Mouse (Mus musculus): ENCODE results near the gene Riox1. TPM values are rescaled to one million over a fixed set of nuclear protein-coding genes. Genes with fewer than 3 reads are reported as not detected.
"Not testable (repeated sequence)": the region's sequence is repeated elsewhere in the genome, so short reads cannot be mapped to it uniquely, and the experiment has no call there.

The Riox1 gene
- polyA plus RNA-seq, 1 experiment from 2014 or later = 8.3 TPM

- ATAC-seq (ENCODE audit: extremely low read depth, insufficient number of reproducible peaks, low FRiP score, low TSS enrichment) = no peak
- Histone ChIP-seq H3K4me1 (peaks cover 70% of the 10 kb centered on the region), H3K27me3 (replicated peaks) (no peaks in the 10 kb centered on the region), H3K4me2 (peak overlapping the region; percentile 57), H3K27ac (replicated peaks) (peak overlapping the region; percentile 82), H3K4me3 (peak overlapping the region; percentile 20; the same call in 1 of the 2 replicates), H3K9me3 (no peaks in the 10 kb centered on the region), H3K36me3 (no peaks in the 10 kb centered on the region), H3K9ac (peak overlapping the region; percentile 67)
- WGBS = 31% methylated on average over 7 of the region's 7 CpGs
These were observed 25.2 kb upstream of the Riox1 start for GRCm38 (mm10) chr12:83925160-83925703.

GRCm38 (mm10) chr12:83926061-83926460 is 24.3 kb upstream of the Riox1 start:
- Histone ChIP-seq H3K4me2 (no peak overlapping the region), H3K36me3 (no peaks in the 10 kb centered on the region), H3K4me3 (no peak overlapping the region), H3K4me1 (peaks cover 64% of the 10 kb centered on the region), H3K9me3 (no peaks in the 10 kb centered on the region), H3K27ac (replicated peaks) (no peak overlapping the region), H3K9ac (no peak overlapping the region), H3K27me3 (replicated peaks) (no peaks in the 10 kb centered on the region)
- ATAC-seq (ENCODE audit: extremely low read depth, insufficient number of reproducible peaks, low FRiP score, low TSS enrichment) = no peak
- 57% methylated on average over 2 of the region's 2 CpGs for WGBS

- no peaks in the 10 kb centered on the region for H3K27me3 ChIP-seq (replicated peaks)
- 52% methylated on average over 4 of the region's 4 CpGs for WGBS
- H3K4me2 ChIP-seq = no peak overlapping the region
- H3K27ac ChIP-seq (replicated peaks) = 0 out of 2 replicates have a peak overlapping the region, but pooled peaks have one; percentile 55
- ATAC-seq (ENCODE audit: extremely low read depth, insufficient number of reproducible peaks, low FRiP score, low TSS enrichment) = no peak
- peaks cover 64% of the 10 kb centered on the region for H3K4me1 ChIP-seq
- H3K9ac ChIP-seq = no peak overlapping the region
- H3K4me3 ChIP-seq = no peak overlapping the region
- no peaks in the 10 kb centered on the region for H3K36me3 ChIP-seq
- no peaks in the 10 kb centered on the region for H3K9me3 ChIP-seq
These were observed 22.7 kb upstream of the Riox1 start for GRCm38 (mm10) chr12:83927747-83928146.

- 11% methylated on average over 2 of the region's 2 CpGs for WGBS
- Histone ChIP-seq H3K4me3 (no peak overlapping the region), H3K4me1 (peaks cover 49% of the 10 kb centered on the region), H3K9ac (no peak overlapping the region), H3K27ac (replicated peaks) (peak overlapping the region; percentile 55), H3K9me3 (0 out of 2 replicates have a peak, but pooled peaks cover under 1% of the 10 kb centered on the region), H3K27me3 (replicated peaks) (no peaks in the 10 kb centered on the region), H3K4me2 (no peak overlapping the region), H3K36me3 (no peaks in the 10 kb centered on the region)
- no peak for ATAC-seq (ENCODE audit: extremely low read depth, insufficient number of reproducible peaks, low FRiP score, low TSS enrichment)
These were observed 21.1 kb upstream of the Riox1 start for GRCm38 (mm10) chr12:83929186-83929804.

GRCm38 (mm10) chr12:83937600-83937999 is 12.8 kb upstream of the Riox1 start:
- H3K27me3 ChIP-seq (replicated peaks) = no peaks in the 10 kb centered on the region

GRCm38 (mm10) chr12:83938592-83938991 is 11.8 kb upstream of the Riox1 start:
- not testable (repeated sequence) for H3K4me3 ChIP-seq; ATAC-seq (ENCODE audit: extremely low read depth, insufficient number of reproducible peaks, low FRiP score, low TSS enrichment); H3K9ac ChIP-seq; H3K27me3 ChIP-seq (replicated peaks); H3K36me3 ChIP-seq; H3K4me2 ChIP-seq; H3K4me1 ChIP-seq; H3K9me3 ChIP-seq; H3K27ac ChIP-seq (replicated peaks)
- WGBS = 26% methylated on average over 1 of the region's 1 CpGs

More at GRCm38 (mm10) chr12:83937600-83937999, 12.8 kb upstream of the Riox1 start:
- H3K36me3 ChIP-seq = no peaks in the 10 kb centered on the region
- peaks cover 2% of the 10 kb centered on the region; the same call in 1 of the 2 replicates for H3K4me1 ChIP-seq
- no peak overlapping the region for H3K4me2 ChIP-seq
- no peak overlapping the region for H3K4me3 ChIP-seq
- ATAC-seq (ENCODE audit: extremely low read depth, insufficient number of reproducible peaks, low FRiP score, low TSS enrichment) = no peak
- 0 out of 2 replicates have a peak, but pooled peaks cover 4% of the 10 kb centered on the region for H3K9me3 ChIP-seq
- H3K27ac ChIP-seq (replicated peaks) = no peak overlapping the region
- H3K9ac ChIP-seq = no peak overlapping the region
- 49% methylated on average over 10 of the region's 10 CpGs for WGBS

GRCm38 (mm10) chr12:83939332-83939731 is 11.1 kb upstream of the Riox1 start:
- ATAC-seq (ENCODE audit: extremely low read depth, insufficient number of reproducible peaks, low FRiP score, low TSS enrichment) = no peak
- no peaks in the 10 kb centered on the region for H3K27me3 ChIP-seq (replicated peaks)
- no peaks in the 10 kb centered on the region for H3K4me1 ChIP-seq
- no peak overlapping the region for H3K4me3 ChIP-seq
- no peak overlapping the region for H3K9ac ChIP-seq
- H3K4me2 ChIP-seq = no peak overlapping the region
- WGBS = 71% methylated on average over 2 of the region's 2 CpGs
- H3K36me3 ChIP-seq = no peaks in the 10 kb centered on the region
- H3K9me3 ChIP-seq = 0 out of 2 replicates have a peak, but pooled peaks cover 3% of the 10 kb centered on the region
- H3K27ac ChIP-seq (replicated peaks) = no peak overlapping the region

- Histone ChIP-seq H3K27ac (replicated peaks) (no peak overlapping the region), H3K27me3 (replicated peaks) (no peaks in the 10 kb centered on the region), H3K4me2 (no peak overlapping the region), H3K9ac (no peak overlapping the region), H3K4me3 (no peak overlapping the region), H3K9me3 (no peaks in the 10 kb centered on the region), H3K4me1 (no peaks in the 10 kb centered on the region), H3K36me3 (no peaks in the 10 kb centered on the region)
- WGBS = 70% methylated on average over 4 of the region's 4 CpGs
- no peak for ATAC-seq (ENCODE audit: extremely low read depth, insufficient number of reproducible peaks, low FRiP score, low TSS enrichment)
These were observed 10.4 kb upstream of the Riox1 start for GRCm38 (mm10) chr12:83940031-83940430.

- H3K36me3 ChIP-seq = no peaks in the 10 kb centered on the region
- H3K4me2 ChIP-seq = no peak overlapping the region
- no peaks in the 10 kb centered on the region for H3K27me3 ChIP-seq (replicated peaks)
- H3K27ac ChIP-seq (replicated peaks) = no peak overlapping the region
- WGBS = 65% methylated on average over 3 of the region's 3 CpGs
- no peaks in the 10 kb centered on the region for H3K9me3 ChIP-seq
- ATAC-seq (ENCODE audit: extremely low read depth, insufficient number of reproducible peaks, low FRiP score, low TSS enrichment) = no peak
- no peak overlapping the region for H3K9ac ChIP-seq
- H3K4me1 ChIP-seq = 0 out of 2 replicates have a peak, but pooled peaks cover 2% of the 10 kb centered on the region
- H3K4me3 ChIP-seq = no peak overlapping the region
These were observed 8.5 kb upstream of the Riox1 start for GRCm38 (mm10) chr12:83941938-83942337.

- Histone ChIP-seq H3K4me1 (peaks cover 22% of the 10 kb centered on the region), H3K9me3 (no peaks in the 10 kb centered on the region), H3K36me3 (peaks cover 5% of the 10 kb centered on the region), H3K4me2 (no peak overlapping the region), H3K9ac (no peak overlapping the region), H3K27me3 (replicated peaks) (no peaks in the 10 kb centered on the region), H3K27ac (replicated peaks) (peak overlapping the region; percentile 67), H3K4me3 (no peak overlapping the region)
- no peak for ATAC-seq (ENCODE audit: extremely low read depth, insufficient number of reproducible peaks, low FRiP score, low TSS enrichment)
- WGBS = 64% methylated on average over 8 of the region's 8 CpGs
These were observed 3.1 kb upstream of the Riox1 start for GRCm38 (mm10) chr12:83947260-83947811.

- Histone ChIP-seq H3K4me1 (peaks cover 37% of the 10 kb centered on the region), H3K4me3 (no peak overlapping the region), H3K27me3 (replicated peaks) (no peaks in the 10 kb centered on the region), H3K4me2 (peak overlapping the region; percentile 99; the same call in 1 of the 2 replicates), H3K36me3 (peaks cover 21% of the 10 kb centered on the region), H3K27ac (replicated peaks) (no peak overlapping the region), H3K9me3 (no peaks in the 10 kb centered on the region), H3K9ac (no peak overlapping the region)
- 47% methylated on average over 4 of the region's 4 CpGs for whole genome bisulfite sequencing
- no peak for ATAC-seq (ENCODE audit: extremely low read depth, insufficient number of reproducible peaks, low FRiP score, low TSS enrichment)
These were observed 1.4 kb upstream of the Riox1 start for GRCm38 (mm10) chr12:83949043-83949442.

Data from heart, embryonic 13.5 days (tissue).